Mouse (Mus musculus): ENCODE data around the gene Samsn1.

GRCm38 (mm10) chr16:75903028-75903427 is 119.1 kb downstream of the Samsn1 start:
- no peak for TF ChIP-seq POLR2A (IDR thresholded peaks at IDR 0.05; ENCODE audit: extremely low read depth, insufficient read depth, low read length)
- TF ChIP-seq CTCF (IDR thresholded peaks at IDR 0.05; ENCODE audit: low read depth, low read length) = no peak

All from liver, adult 2 months (tissue).